Mouse (Mus musculus) A20 (cell line): Measurements from ENCODE around the gene Cxcl12.

ENCODE experiments used
- DNase-seq: peaks from one replicate; pipeline ENCODE4 v3.0.0-alpha.2; 2011; ENCODE audit warnings: low read depth, low spot score

The Cxcl12 gene

GRCm38 (mm10) chr6:117220831-117221345 lies 52.6 kb downstream of the Cxcl12 start:
- no peak for DNase-seq
